8 mouse cellular contexts compared by ENCODE assay signal in genomic region chr10:75872025-75872914, GRCm38 (mm10). TPM values are rescaled to one million over a fixed set of nuclear protein-coding genes. Genes with fewer than 3 reads are reported as not detected.
A peak's percentile ranks its signal among the peaks of the same experiment; 100 is the strongest.
DNase-seq lines count a peak whose midpoint lies in the region; ATAC-seq and TF ChIP-seq lines count a peak whose summit lies in the region.

No protein-coding gene starts in this region.

- peaks cover 18% of the 10 kb centered on the region for H3K4me1 ChIP-seq in embryonic facial prominence, embryonic 15.5 days
- peaks cover 17% of the 10 kb centered on the region for H3K4me1 ChIP-seq in limb, embryonic 10.5 days
- peaks cover 21% of the 10 kb centered on the region for H3K4me1 ChIP-seq in neural tube, embryonic 13.5 days (replicated peaks)

- H3K4me2 ChIP-seq in embryonic facial prominence, embryonic 15.5 days (replicated peaks), result peak overlapping the region; percentile 59
- peak overlapping the region; percentile 70 for H3K4me2 ChIP-seq in neural tube, embryonic 13.5 days

- H3K27me3 ChIP-seq in embryonic facial prominence, embryonic 15.5 days, result no peaks in the 10 kb centered on the region
- H3K27me3 ChIP-seq in limb, embryonic 10.5 days (ENCODE audit: low read depth, poor library complexity, severe bottlenecking), result no peaks in the 10 kb centered on the region
- H3K27me3 ChIP-seq in neural tube, embryonic 13.5 days, result no peaks in the 10 kb centered on the region

- H3K9ac ChIP-seq in embryonic facial prominence, embryonic 15.5 days, result no peak overlapping the region
- H3K9ac ChIP-seq in neural tube, embryonic 13.5 days, result peak overlapping the region; percentile 67

- no peak for ATAC-seq in embryonic facial prominence, embryonic 15.5 days (ENCODE audit: insufficient number of reproducible peaks, low FRiP score, low TSS enrichment, low read depth)
- peak; percentile 30 for ATAC-seq in neural tube, embryonic 13.5 days (ENCODE audit: low read depth)

- DNase-seq in left cerebral cortex, adult 2 months (ENCODE audit: extremely low spot score in 1 of 2, low spot score in 2 of 2), result no peak
- no peak for DNase-seq in left cerebral cortex, postnatal 36 days (ENCODE audit: low spot score in 2 of 2)
- DNase-seq in limb, embryonic 10.5 days (ENCODE audit: low spot score), result no peak
- DNase-seq in layer of hippocampus, postnatal 14 days (ENCODE audit: low spot score in 2 of 2), result no peak
- no peak for DNase-seq in c-Kit-positive CD71-positive TER-119-positive erythroid progenitor cells, embryonic 14.5 days (ENCODE audit: low spot score)
- no peak for DNase-seq in kidney, adult 11 months

- no peak for TF ChIP-seq CTCF in left cerebral cortex, adult 2 months (IDR thresholded peaks at IDR 0.05)

- no peaks in the 10 kb centered on the region for H3K36me3 ChIP-seq in embryonic facial prominence, embryonic 15.5 days
- H3K36me3 ChIP-seq in limb, embryonic 10.5 days, result no peaks in the 10 kb centered on the region
- H3K36me3 ChIP-seq in neural tube, embryonic 13.5 days, result no peaks in the 10 kb centered on the region

- peak overlapping the region; percentile 64 for H3K27ac ChIP-seq in left cerebral cortex, adult 2 months
- peak overlapping the region; percentile 65; the same call in 1 of the 2 replicates for H3K27ac ChIP-seq in embryonic facial prominence, embryonic 15.5 days (replicated peaks)
- peak overlapping the region; percentile 86 for H3K27ac ChIP-seq in limb, embryonic 10.5 days
- peak overlapping the region; percentile 92 for H3K27ac ChIP-seq in neural tube, embryonic 13.5 days (replicated peaks)

- intact Hi-C loops in left cerebral cortex, adult 2 months (cut with DNase I), result no loop called here
- intact Hi-C loops in left cerebral cortex, postnatal 36 days (cut with DNase I), result no loop called here

- H3K9me3 ChIP-seq in embryonic facial prominence, embryonic 15.5 days (replicated peaks), result no peaks in the 10 kb centered on the region
- no peaks in the 10 kb centered on the region for H3K9me3 ChIP-seq in limb, embryonic 10.5 days (replicated peaks)
- H3K9me3 ChIP-seq in neural tube, embryonic 13.5 days, result no peaks in the 10 kb centered on the region

- WGBS in embryonic facial prominence, embryonic 15.5 days, result 30% methylated on average over 10 of the region's 10 CpGs
- 39% methylated on average over 10 of the region's 10 CpGs for WGBS in limb, embryonic 10.5 days
- WGBS in neural tube, embryonic 13.5 days, result 37% methylated on average over 10 of the region's 10 CpGs

- H3K4me3 ChIP-seq in left cerebral cortex, adult 2 months, result peak overlapping the region; percentile 44
- peak overlapping the region; percentile 41 for H3K4me3 ChIP-seq in embryonic facial prominence, embryonic 15.5 days (replicated peaks)
- peak overlapping the region; percentile 50 for H3K4me3 ChIP-seq in limb, embryonic 10.5 days
- H3K4me3 ChIP-seq in neural tube, embryonic 13.5 days, result peak overlapping the region; percentile 32

RNA-seq across cellular contexts. Expression of gene Mif, which starts 12.2 kb away (rescaled TPM):
- total RNA-seq in left cerebral cortex, adult 2 months (2021), result 100 to 1,000 TPM; 475 to 526 TPM
- total RNA-seq in left cerebral cortex, postnatal 36 days (2021), result 100 to 1,000 TPM; 506 to 546 TPM
- 1,283 and 1,429 TPM in 2 replicates for polyA plus RNA-seq in embryonic facial prominence, embryonic 15.5 days (2015; fragmentation: Nextera tagmentation; extraction: Ambion mirVana)
- 3,225 and 4,131 TPM in 2 replicates for polyA plus RNA-seq in limb, embryonic 10.5 days (2016; fragmentation: Nextera tagmentation; extraction: Ambion mirVana)
- polyA plus RNA-seq in neural tube, embryonic 13.5 days (2015; fragmentation: Nextera tagmentation; extraction: Ambion mirVana), result 1,679 and 1,725 TPM in 2 replicates
- total RNA-seq in layer of hippocampus, postnatal 14 days (2021), result 100 to 1,000 TPM; 563 to 640 TPM

RNA-seq across cellular contexts. Expression of gene Derl3, which starts 20.9 kb away (rescaled TPM):
- 1 to 10 TPM; 3.0 to 3.5 TPM for total RNA-seq in left cerebral cortex, adult 2 months (2021)
- total RNA-seq in left cerebral cortex, postnatal 36 days (2021), result 1 to 10 TPM; 3.3 to 3.8 TPM
- polyA plus RNA-seq in embryonic facial prominence, embryonic 15.5 days (2015; fragmentation: Nextera tagmentation; extraction: Ambion mirVana), result 2.0 and 3.1 TPM in 2 replicates
- polyA plus RNA-seq in limb, embryonic 10.5 days (2016; fragmentation: Nextera tagmentation; extraction: Ambion mirVana), result 3.1 and 3.8 TPM in 2 replicates
- polyA plus RNA-seq in neural tube, embryonic 13.5 days (2015; fragmentation: Nextera tagmentation; extraction: Ambion mirVana), result 2.1 and 2.9 TPM in 2 replicates
- total RNA-seq in layer of hippocampus, postnatal 14 days (2021), result 1 to 10 TPM; 2.0 to 2.1 TPM

RNA-seq across cellular contexts. Expression of gene Gstt2, which starts 35.0 kb away (rescaled TPM):
- 1 to 10 TPM; 4.6 to 4.8 TPM for total RNA-seq in left cerebral cortex, adult 2 months (2021)
- 1 to 10 TPM; 4.8 to 5.0 TPM for total RNA-seq in left cerebral cortex, postnatal 36 days (2021)
- 9.0 and 11.0 TPM in 2 replicates for polyA plus RNA-seq in embryonic facial prominence, embryonic 15.5 days (2015; fragmentation: Nextera tagmentation; extraction: Ambion mirVana)
- polyA plus RNA-seq in limb, embryonic 10.5 days (2016; fragmentation: Nextera tagmentation; extraction: Ambion mirVana), result 4.9 and 6.5 TPM in 2 replicates
- polyA plus RNA-seq in neural tube, embryonic 13.5 days (2015; fragmentation: Nextera tagmentation; extraction: Ambion mirVana), result 5.8 and 8.0 TPM in 2 replicates
- 1 to 10 TPM; 3.5 to 4.0 TPM for total RNA-seq in layer of hippocampus, postnatal 14 days (2021)

RNA-seq across cellular contexts. Expression of gene Smarcb1, which starts 49.1 kb away (rescaled TPM):
- total RNA-seq in left cerebral cortex, adult 2 months (2021), result 10 to 100 TPM; 75.8 to 78.2 TPM
- total RNA-seq in left cerebral cortex, postnatal 36 days (2021), result 10 to 100 TPM; 80.0 to 82.4 TPM
- 187 and 192 TPM in 2 replicates for polyA plus RNA-seq in embryonic facial prominence, embryonic 15.5 days (2015; fragmentation: Nextera tagmentation; extraction: Ambion mirVana)
- 285 and 294 TPM in 2 replicates for polyA plus RNA-seq in limb, embryonic 10.5 days (2016; fragmentation: Nextera tagmentation; extraction: Ambion mirVana)
- 279 and 287 TPM in 2 replicates for polyA plus RNA-seq in neural tube, embryonic 13.5 days (2015; fragmentation: Nextera tagmentation; extraction: Ambion mirVana)
- total RNA-seq in layer of hippocampus, postnatal 14 days (2021), result 10 to 100 TPM; 80.6 to 84.5 TPM

RNA-seq across cellular contexts. Expression of gene Gstt4, which starts 49.9 kb away (rescaled TPM):
- not detected for total RNA-seq in left cerebral cortex, adult 2 months (2021)
- total RNA-seq in left cerebral cortex, postnatal 36 days (2021), result not detected
- not detected in 2 replicates for polyA plus RNA-seq in embryonic facial prominence, embryonic 15.5 days (2015; fragmentation: Nextera tagmentation; extraction: Ambion mirVana)
- polyA plus RNA-seq in limb, embryonic 10.5 days (2016; fragmentation: Nextera tagmentation; extraction: Ambion mirVana), result not detected in 2 replicates
- polyA plus RNA-seq in neural tube, embryonic 13.5 days (2015; fragmentation: Nextera tagmentation; extraction: Ambion mirVana), result not detected in 2 replicates
- total RNA-seq in layer of hippocampus, postnatal 14 days (2021), result not detected
